Mouse (Mus musculus): ENCODE measurements at regions not wholly inside any gene's neighbourhood (a gene's known extent, or its start where the extent isn't known, plus 50 kb on each side); places are given as distances from the start of the nearest gene placed in this dataset.
"Not testable (repeated sequence)": the region's sequence is repeated elsewhere in the genome, so short reads cannot be mapped to it uniquely, and the experiment has no call there.

DNA sequence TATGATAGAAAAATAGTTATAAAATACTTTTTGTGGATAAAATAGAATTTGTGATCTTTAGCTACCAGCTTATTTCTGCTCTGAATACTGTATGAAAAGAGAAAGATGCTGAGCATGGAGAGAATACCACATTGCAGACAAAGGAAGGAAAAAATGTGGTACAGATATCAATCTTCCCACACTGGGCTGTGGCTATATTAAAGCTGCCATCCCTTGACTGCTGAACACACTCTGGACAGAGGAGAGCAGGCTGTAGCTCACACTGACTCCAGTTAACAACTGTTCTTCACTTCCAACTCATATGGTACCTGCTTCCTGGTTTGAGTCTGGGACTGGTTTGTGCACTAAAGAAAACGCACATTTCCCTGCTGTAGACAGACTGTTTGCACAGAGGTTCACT is 76.7 kb upstream of the Try4 start:
- no peak for DNase-seq (ENCODE audit: extremely low spot score in 1 of 2, low spot score in 1 of 2)

DNA sequence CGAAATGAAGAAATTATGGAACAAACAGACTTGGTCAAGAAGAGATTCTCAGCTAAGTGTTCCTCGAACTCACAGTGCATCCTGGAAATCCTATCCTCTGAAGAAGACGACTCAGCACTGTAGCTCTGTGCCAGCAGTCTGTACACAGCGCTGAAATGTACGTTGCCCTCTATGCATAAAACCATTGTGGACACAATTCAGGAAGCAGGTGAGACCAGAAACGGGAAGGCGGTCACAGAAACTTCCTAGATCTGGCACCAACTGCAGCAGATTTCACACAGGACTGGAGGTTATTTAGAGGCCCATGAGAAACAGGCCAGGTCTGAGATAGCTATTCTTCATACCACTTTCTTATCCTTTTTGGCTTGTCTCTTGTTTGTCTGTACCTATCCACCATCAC is 83.7 kb upstream of the Try4 start:
- no peak for DNase-seq (ENCODE audit: extremely low spot score in 1 of 2, low spot score in 1 of 2)

DNA sequence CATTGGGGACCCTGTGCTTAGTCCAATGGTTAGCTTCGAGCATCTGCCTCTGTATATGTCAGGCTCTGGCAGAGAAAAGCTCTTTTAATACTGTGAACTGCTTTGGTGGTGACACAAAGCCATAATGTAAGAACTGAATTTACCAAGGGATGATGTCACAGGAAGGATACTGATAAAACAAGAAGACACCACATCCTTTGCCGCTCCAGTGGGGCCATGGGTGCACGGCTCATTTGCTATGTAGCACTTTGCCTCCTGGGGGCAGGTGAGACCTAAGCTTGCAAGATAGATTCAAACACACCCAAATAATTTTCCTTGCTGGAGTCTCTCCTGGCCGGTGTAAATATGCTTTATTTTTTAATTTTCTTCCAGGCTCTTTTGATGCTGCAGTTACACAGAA is 86.2 kb upstream of the Try4 start:
- DNase-seq (ENCODE audit: extremely low spot score in 1 of 2, low spot score in 1 of 2) = no peak

DNA sequence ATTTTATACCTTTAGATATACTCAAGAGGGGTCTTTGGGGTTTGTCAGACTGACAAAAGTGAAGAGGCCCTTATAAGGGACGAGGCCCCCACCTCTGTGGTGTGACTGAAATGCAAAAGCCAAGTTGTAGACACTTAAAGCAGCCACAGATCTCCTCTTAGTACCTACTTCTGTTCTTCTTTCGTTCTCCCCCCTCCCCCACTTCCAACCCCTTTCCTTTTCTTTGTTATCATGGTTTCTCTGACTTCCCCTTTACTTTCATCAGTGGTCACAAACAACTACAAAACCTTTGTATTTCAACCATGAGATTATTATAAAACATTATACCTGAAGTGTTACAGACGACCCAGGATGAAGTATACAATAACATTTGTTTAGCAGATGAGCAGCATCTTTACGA is 96.2 kb upstream of the Try4 start:
- DNase-seq (ENCODE audit: extremely low spot score in 1 of 2, low spot score in 1 of 2) = no peak

DNA sequence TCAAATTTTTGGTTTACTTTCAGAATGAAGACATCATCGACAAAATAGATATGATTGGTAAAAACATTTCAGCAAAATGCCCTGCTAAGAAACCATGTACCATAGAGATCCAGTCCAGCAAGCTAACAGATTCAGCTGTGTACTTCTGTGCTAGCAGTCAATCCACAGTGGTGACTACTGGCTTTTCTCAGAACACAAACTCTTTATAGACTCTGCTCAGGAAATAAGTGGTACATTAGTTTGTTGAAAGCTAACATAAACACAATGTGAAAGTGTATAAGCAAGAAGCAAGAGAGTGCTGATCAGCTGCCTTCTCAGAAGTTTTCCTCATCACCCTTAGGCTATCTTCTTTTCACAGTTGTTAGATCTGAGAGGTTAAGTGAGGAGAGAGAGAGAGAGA is 99.2 kb upstream of the Try4 start:
- DNase-seq (ENCODE audit: extremely low spot score in 1 of 2, low spot score in 1 of 2) = no peak

DNA sequence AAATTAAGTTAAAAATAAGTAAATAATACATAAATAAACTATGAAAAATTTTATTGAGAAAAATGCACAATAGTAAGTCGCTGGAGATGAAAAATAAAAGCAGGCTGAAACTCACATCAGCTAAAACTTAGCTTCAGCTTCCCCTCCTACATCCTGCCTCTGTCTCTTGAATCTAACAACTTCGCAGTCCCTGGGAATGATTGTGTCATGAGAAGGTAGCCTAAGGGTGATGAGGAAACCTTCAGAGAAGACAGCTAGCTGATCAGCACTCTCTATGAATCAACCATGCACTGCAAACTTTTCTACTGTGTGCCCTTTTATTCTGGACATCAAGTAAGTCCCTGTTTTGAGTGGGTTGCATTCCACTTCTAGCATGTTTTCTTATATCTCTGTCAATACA is 99.8 kb upstream of the Try4 start:
- no peak for DNase-seq (ENCODE audit: extremely low spot score in 1 of 2, low spot score in 1 of 2)

DNA sequence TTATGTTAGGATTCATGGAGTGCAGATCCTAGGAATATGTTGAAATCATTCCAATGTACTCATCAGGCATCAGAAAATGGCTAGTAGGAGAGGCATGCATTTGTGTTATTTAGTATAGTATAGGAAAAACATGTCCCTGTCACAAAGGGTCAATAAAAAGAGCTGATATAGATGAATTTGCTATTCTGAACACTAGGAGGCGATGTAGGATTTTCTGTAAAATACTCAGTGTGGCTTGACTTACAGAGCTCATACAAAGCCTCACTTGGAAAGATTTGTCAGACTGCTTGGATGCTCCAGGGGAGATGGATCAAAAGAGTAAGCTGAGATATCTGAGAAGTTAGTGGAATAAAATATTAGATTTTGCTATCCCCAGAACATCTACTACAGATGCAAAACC is 107.6 kb upstream of the Try4 start:
- peak in 1 of 2 experiments; percentile 62 for DNase-seq (ENCODE audit: extremely low spot score in 1 of 2, low spot score in 1 of 2)

DNA sequence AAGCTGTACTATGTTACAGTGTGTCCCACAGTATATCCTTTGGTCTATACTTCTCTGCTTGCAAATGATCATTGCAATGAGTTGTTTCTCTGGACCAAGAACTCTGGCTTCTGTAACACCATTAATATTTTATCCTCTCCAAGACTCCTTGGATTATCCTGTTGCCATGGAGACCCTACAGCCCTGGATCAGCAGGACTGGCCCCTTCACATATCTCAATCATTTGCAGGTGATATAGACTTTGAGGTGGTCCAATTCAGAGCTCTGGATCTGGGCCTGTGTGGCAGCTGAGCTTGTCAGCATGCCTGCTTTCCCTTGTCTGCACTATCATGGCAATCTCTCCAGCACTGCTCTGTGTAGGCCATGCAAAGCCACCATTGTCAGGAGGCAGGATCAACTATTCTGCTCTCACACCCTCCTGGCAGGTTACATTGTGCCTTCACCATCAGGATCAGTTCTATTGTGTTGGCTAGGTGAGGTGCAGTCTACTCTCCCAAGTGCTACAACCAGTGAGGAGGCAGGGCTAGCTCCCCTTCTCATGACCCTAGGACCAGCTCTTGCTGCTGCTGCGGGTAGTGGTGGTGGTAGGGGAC is 110.2 kb upstream of the Try4 start:
- DNase-seq (ENCODE audit: extremely low spot score in 1 of 2, low spot score in 1 of 2) = no peak

DNA sequence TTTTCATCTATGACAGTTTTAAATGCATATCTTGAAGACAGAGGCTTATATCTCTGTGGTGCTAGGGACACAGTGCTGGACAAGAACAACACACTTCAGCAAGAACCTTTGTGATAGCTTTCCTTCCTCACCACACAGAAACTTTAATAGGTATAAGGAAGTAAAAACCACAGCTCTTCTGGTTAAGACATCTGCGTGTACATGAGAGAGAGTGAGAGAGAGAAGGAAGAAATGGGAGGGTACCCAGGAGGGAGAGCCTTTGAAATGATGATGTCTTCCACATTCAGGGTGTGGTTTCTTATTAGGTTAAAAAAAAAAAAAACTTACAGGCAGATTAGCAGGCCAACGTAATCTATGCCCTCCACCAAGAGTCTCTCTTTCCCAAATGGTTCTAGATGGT is 113.2 kb upstream of the Try4 start:
- no peak for DNase-seq (ENCODE audit: extremely low spot score in 1 of 2, low spot score in 1 of 2)

DNA sequence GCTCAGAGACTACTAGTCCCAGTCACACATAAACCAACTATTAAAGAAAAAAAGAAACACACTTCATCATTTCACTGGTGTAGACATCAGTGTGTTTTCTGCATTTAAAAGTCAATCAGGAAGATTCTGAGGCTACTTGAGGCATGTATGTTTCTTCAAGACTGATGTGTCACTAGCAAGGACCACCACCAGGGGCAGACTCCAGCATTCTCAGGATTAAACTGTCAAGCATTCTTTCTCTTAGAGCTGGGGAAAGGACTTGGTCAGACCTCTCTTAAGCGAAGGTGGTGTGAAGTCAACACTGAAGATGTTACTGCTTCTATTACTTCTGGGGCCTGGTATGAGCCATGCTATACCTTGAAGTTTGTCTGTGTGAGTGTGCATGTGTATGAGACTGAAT is 114.1 kb upstream of the Try4 start:
- DNase-seq (ENCODE audit: extremely low spot score in 1 of 2, low spot score in 1 of 2) = no peak

DNA sequence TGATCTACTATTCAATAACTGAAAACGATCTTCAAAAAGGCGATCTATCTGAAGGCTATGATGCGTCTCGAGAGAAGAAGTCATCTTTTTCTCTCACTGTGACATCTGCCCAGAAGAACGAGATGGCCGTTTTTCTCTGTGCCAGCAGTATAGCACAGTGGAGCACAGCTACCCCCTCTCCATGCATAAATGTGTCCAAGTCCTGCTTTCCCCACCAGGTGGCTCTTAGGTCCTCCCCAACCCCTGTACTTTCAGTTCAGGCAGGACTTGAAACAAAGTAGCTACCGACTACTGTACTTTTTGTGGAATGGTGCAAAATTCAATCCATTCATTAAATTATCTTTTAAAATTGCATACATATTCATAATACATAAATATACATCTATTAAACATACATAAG is 123.2 kb upstream of the Try4 start:
- DNase-seq (ENCODE audit: extremely low spot score in 1 of 2, low spot score in 1 of 2) = peak in 1 of 2 experiments; percentile 8

DNA sequence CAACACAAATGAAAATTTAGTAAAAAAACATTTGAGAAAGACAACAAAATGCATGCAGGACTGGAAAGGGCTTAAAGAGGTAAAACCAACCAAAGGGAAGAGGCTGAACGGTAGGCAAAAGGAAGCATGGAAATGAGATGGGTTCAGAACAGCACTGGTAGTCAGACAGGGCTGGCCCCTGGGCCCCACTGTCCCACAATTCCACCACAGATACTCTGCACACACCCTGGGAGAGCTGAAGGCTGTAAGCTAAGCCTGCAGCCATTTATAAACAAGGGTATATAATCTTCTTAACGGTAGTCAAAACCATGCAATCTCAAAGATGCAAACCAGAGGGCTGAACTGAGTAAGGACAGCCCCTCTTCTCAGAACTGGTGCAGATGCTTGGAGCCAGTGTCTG is 124.0 kb upstream of the Try4 start:
- no peak for DNase-seq (ENCODE audit: extremely low spot score in 1 of 2, low spot score in 1 of 2)

DNA sequence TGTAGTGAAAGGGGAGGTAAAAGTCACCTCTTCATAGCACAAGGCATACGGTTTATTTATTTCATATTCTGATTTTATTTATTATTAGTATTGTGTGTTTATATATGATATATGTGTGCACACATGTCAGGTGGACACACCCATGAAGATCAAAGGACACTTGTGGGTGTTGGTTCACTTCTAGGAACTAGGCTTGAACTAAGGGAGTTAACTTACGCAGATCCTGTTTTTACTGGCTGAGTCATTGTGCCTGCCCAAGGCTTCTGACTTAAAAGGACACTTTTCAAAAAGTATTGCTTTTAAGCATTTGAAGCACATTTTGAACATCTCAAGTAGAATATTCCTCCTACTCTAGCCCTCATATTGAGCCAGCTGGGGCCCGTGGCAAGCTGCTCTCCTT is 124.9 kb upstream of the Try4 start:
- DNase-seq (ENCODE audit: extremely low spot score in 1 of 2, low spot score in 1 of 2) = no peak

DNA sequence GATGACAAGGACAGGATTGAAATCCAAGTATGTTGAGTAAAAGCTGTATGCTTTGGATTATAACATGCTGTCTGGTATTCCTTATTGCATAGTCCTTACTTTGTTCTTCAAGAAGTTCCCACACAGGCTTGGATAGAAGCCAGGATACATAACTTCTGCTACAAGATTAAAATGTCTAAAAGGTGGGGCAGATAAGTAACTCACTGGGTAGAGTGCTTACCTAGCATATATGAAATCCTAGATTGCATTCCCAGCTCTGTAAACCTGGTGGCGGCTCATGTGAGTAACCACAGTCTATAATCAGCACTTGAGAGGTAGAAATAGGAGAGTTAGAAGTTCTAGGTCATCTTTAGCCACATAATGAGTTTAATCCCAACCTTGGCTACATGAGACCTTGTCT is 126.0 kb upstream of the Try4 start:
- DNase-seq (ENCODE audit: extremely low spot score in 1 of 2, low spot score in 1 of 2) = no peak

DNA sequence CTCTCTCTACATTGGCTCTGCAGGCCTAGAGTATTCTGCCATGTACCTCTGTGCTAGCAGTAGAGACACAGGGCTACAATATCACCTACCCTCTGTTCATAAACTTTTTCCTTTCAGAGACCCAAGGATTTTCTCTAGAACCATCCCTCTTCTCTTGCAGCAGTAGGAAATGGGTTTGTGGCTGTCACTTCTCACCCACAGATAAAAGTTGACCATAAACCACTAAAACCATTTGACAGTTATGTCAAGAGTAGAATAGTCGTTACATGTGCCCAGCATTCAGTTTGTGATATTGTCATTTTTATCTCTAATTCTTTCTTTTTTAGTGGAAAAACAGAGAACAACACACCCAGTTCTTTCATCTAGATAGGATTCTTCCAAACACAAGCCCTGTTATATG is 128.2 kb upstream of the 2210010C04Rik start:
- no peak for DNase-seq (ENCODE audit: extremely low spot score in 1 of 2, low spot score in 1 of 2)

DNA sequence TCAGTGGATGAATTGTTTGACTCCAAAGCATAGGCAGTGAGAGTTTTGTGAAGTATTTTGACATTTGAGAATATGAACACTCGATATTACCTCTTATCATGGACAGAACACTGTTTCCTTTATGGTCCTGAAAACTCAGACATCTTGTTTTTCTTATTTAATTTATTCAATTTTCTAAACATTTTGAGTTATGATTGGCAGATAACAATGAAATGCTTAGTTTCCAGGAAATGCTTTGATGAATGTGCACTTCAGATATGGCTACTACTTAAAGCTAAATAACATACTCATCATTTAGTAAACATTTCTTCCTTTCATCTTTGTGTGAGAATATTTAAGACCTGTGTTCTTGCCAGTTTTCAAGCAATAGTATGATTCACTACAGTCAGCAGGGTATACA is 126.4 kb upstream of the 2210010C04Rik start:
- no peak for DNase-seq (ENCODE audit: extremely low spot score in 1 of 2, low spot score in 1 of 2)

DNA sequence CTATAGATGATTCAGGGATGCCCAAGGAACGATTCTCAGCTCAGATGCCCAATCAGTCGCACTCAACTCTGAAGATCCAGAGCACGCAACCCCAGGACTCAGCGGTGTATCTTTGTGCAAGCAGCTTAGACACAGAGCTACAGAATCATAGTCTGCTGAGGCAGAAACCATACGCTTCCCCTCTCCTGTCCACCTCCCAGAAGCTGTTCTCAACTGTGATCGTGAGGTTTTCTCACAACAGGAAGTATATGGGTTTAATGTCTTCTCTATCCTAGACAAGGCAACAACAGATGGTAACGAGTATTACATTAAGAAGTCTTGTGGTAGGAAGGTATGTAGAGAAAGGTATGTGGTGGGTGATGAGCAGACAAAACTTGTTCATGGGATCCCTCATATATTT is 116.8 kb upstream of the 2210010C04Rik start:
- no peak for DNase-seq (ENCODE audit: extremely low spot score in 1 of 2, low spot score in 1 of 2)

DNA sequence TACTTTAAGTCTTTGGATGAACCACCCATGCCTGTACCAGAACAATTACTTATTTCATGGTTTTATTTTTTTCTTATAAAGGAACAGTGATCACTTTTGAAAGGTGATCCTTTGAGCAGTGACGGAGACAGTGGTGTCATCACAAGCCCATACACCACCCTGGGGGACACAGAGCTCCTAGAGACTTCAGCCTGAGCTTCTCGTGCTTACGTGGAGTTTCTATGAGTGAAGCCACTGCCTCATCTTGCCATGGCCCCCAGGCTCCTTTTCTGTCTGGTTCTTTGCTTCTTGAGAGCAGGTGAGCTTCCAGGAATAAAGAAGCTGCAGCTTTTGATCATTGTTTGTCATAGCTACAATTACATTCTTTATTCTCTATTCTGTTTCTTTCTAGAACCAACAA is 116.2 kb upstream of the 2210010C04Rik start:
- no peak for DNase-seq (ENCODE audit: extremely low spot score in 1 of 2, low spot score in 1 of 2)

DNA sequence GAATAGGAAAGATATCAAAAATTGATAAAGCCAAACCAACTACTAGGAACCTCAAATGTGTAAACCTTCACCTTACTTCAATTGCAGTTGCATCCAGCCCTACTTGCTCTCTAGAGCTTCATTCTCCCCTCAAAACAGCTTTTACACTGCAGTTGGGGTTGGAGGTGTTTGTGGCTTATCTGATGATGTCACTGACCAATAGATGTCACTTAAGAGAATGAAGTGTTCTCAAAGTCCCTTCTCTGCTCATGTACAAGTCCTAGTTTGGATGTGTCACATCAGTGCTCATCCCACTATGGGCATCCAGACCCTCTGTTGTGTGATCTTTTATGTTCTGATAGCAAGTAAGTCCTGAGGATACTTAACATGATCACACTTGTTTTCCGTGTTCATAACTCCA is 105.6 kb upstream of the 2210010C04Rik start:
- DNase-seq (ENCODE audit: extremely low spot score in 1 of 2, low spot score in 1 of 2) = no peak

DNA sequence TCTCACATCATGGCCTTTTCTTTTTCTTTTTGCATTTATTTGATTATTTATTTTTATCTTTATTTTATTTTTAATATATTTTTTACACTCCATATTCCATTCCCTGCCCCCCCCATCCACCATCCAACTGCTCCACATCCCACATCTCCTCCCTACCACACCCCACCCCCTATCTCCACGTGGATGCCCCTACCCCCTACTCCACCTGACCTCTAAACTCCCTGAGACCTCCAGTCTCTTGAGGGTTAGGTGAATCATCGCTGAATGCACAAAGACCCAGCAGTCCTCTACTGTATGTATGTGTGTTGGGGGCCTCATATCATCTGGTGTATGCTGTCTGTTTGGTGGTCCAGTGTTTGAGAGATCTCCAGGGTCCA is 102.1 kb upstream of the 2210010C04Rik start:
- DNase-seq (ENCODE audit: extremely low spot score in 1 of 2, low spot score in 1 of 2) = not testable (repeated sequence)

DNA sequence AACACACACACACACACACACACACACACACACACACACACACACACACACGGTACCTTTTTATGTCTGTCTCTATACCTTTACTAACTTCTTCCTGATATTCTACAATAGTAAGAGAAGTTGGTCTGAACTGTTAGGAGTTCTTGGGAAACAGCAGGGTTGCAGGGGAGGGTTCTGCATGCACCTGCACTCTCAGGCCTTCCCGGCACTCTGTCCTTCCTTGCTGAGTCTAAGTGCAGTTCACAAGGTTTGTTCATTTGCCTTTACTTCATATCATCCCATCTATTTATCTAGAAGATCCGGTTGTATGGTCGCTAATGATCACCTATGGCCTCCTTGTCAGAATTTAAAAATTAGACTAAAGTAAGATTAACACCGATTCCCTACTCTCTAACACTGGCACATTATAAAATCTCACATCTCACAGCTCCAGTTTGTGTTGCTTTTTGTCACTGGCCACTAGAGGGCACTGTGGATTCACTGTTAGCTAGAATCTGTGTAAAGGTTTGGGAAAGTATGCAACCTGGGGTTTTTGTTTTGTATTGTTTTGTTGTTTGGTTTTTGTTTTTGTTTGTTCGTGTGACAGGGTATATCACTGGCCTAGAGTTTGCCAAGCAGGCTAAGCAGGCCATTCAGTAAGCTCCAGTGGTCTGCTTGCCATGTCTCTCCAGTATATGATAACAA is 101.5 kb upstream of the 2210010C04Rik start:
- DNase-seq (ENCODE audit: extremely low spot score in 1 of 2, low spot score in 1 of 2) = peak in 1 of 2 experiments; percentile 81

DNA sequence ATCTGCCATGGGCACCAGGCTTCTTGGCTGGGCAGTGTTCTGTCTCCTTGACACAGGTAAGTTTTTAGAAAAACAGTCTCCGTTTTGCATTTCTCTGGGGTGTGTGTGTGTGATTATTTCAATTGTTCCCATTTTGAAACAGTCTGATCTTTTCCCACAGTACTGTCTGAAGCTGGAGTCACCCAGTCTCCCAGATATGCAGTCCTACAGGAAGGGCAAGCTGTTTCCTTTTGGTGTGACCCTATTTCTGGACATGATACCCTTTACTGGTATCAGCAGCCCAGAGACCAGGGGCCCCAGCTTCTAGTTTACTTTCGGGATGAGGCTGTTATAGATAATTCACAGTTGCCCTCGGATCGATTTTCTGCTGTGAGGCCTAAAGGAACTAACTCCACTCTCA is 99.9 kb upstream of the 2210010C04Rik start:
- DNase-seq (ENCODE audit: extremely low spot score in 1 of 2, low spot score in 1 of 2) = no peak

DNA sequence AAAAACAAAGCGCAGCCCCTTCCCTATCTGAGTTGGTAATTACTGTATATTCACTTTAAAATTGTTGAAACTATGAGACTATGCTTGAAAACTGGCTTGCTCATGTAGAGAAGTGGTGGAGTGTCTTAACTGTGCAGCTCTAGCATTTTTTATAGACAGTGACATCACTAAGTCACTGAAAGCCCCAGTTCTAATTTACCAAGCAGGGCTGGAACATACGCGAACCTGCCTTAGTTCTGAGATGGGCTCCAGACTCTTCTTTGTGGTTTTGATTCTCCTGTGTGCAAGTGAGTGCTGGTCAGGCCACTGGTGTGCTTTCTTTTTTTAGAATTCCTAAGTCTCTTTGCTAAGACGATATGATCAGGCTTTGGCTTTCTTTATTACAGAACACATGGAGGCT is 94.6 kb upstream of the 2210010C04Rik start:
- DNase-seq (ENCODE audit: extremely low spot score in 1 of 2, low spot score in 1 of 2) = no peak

Data from frontal cortex, adult 2 months (tissue).